Mouse (Mus musculus): ENCODE measurements around the gene Trnp1.

Gene Trnp1

DNA sequence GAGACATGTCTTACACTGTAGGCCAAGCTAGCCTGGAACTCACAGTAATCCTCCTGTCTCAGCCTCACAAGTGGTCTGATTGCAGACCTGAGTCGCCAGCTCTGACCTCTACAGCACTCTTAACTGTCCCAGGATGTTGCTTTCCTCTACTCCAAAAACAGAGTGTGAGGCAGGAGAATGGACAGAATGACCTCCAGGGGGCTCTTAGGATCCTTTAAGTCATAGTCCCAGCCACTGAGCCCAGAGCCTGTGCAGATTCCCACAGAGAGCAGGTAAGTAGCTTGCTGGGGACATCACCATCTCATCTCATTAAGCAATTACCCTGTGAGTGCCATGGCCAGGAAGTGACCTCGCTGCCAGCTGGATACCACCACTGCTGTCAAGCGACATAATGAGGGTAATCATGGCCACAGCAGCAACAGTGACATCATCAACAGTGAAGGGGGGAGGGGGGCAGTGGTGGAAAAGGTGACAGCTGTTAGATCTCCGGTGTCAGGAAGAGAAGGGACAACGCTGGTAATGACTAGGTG is 37.5 kb downstream of the Trnp1 start:
- DNase-seq (ENCODE audit: low read depth, low spot score), result no peak

DNA sequence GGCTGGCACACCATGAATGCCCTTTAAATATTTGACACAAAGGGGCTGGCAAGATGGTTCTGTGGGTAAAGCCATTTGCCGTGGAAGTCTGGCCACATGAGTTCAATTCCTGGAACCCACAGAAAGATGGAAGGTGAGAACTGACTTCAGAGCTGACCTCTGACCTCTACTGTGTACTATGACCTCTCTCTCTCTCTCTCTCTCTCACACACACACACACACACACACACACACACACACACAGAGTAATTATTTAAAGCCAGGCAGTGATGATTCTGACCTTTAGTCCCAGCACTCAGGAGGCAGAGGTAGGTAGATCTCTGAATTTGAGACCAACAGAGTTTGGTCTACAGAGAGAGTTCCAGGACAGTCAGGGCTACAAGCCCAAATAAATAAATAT is 38.3 kb downstream of the Trnp1 start:
- DNase-seq (ENCODE audit: low read depth, low spot score), result no peak

DNA sequence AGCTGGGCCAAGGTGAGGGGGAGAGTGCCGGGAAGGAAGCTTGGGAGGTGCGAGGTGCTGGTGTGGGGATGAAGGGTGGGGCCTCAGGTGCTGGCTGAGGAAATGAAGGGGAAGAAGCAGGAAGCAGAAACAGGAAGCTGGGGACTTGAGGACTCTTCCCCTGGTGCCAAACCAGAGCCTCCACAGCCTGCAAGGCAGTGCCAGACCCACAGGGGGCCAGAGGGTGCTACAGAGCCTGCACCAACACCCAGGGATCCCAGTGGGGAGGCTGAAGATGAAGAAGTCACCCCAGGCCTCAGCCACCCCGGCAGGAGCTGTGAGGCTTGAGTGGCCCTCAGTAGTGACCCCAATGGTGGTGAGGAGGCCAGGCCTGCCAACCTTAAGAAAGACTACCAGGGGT is 40.3 kb downstream of the Trnp1 start:
- DNase-seq (ENCODE audit: low read depth, low spot score), result no peak

DNA sequence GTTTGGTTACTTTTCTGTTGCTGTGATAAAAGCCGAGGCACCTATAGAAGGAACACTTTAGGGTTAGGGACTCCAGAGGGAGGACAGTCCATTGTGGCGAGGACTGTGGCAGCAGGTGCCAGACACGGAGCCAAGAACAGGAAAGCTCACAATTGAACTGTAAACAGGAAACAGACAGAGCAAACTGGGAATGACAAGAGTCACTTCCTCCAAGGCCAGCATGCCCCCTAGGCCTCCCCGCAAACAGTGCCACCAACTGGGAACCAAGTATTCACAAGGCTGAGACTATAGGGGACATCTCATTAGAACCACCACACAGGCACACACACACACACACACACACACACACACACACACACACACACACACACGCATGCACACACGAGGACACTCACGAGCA is 45.9 kb downstream of the Trnp1 start:
- no peak for DNase-seq (ENCODE audit: low read depth, low spot score)

DNA sequence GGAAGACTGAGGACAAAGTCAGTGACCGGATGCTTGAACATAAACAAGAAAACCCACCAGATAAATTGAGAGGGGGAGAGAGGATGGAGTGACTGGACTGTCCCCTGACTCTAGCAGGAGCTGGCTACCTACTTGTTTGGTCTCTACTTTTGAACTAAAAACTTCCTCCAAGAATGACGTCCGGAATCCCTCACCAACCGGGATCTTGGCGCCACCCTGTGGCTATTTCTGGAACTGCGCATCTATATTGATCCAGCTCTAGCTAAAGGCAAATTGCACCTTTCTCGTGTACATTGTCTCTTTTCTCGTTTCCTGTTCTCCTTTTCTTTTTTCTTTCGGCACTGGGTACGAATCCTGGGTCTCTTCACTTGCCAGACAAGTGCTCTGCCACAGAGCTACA is 46.8 kb downstream of the Trnp1 start:
- peak; percentile 85 for DNase-seq (ENCODE audit: low read depth, low spot score)

DNA sequence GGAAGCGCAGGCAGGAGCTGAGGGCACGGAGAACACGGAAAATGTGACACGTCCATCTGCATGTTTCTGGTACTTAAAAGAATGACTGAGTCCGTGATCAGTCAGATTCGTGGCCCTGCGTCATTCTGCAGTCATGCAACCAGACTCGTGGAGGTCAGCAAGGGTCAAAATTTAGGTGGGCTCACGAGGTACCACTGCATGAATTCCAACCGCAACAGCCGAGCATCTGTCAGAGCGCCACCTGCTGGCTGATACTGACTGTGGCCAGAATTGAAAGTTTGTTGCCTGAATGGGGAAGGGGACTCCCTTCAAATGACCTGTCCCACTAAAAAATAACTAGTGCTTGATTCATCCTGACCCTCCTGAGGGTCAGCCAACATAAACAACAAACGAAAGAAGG is 48.6 kb downstream of the Trnp1 start:
- peak; percentile 53 for DNase-seq (ENCODE audit: low read depth, low spot score)

DNA sequence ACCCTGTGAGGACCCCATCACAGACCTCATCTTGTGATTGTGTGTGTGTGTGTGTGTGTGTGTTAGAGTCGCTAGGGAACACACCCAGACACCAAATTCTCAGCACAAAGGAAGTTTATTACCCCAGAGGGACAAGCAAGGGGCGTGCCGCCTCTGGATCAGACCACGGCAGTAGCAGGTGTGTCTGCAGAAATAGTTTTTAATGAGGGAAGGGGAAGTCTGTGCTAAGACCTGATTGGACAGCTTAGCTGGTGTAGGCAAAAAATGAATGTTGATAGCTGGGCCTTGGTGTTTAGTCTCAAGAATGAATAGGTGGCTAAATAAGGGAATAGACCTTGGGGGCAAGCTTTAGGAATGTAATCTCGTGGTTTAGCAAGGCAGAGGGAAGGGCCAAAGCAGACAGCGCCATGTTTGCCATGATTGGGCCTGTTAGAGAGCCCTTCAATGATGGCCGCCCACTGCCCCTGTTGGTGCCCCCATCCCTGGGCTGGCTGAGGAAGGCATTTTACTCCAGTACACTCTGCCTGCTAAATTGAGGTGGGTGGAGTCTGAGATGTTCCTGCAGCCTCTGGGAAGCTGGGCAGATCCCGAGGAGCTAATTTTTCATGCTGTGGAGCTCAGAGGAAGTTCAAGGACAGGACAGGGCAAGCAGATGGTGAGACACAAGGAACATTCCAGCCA is 49.5 kb downstream of the Trnp1 start:
- DNase-seq (ENCODE audit: low read depth, low spot score), result no peak

DNA sequence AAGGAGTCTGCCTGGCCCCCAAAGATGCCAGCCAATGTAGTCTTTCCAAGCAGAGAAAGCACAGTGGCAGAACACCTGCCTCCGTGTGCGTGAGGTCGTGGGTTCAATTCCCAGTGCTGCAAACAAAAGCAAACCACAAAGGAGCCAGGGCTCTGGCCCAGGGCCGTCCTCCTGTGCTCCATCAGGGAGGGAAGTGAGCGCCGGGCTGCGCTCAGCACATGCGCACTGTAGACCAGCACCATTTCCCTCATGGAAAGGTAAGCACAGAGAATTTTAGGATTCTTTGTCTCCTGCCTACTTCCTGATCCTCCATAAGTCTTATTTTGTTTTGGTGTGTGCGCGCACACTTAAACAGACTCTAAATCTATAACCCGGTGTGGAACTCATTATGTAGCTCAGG is 50.4 kb downstream of the Trnp1 start:
- no peak for DNase-seq (ENCODE audit: low read depth, low spot score)

DNA sequence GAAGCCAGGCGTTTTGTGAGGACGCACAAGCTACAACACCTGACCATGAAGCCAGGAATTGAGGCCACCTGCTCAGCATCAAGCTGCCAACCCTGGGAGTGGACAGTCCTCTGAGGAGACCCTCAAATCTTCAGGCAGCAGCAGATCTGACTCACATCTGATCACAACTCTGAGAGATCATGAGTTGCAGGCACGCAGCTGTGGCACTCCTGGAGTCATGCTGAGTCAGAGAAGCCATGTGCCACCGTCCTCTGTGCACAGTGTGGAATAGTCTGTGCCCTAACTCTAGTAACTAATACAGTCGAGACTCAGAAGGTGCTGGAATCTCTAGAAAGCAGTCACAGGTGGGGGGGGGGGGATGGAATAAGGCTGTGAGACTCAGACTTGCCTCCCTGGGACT is 51.0 kb downstream of the Trnp1 start:
- no peak for DNase-seq (ENCODE audit: low read depth, low spot score)

DNA sequence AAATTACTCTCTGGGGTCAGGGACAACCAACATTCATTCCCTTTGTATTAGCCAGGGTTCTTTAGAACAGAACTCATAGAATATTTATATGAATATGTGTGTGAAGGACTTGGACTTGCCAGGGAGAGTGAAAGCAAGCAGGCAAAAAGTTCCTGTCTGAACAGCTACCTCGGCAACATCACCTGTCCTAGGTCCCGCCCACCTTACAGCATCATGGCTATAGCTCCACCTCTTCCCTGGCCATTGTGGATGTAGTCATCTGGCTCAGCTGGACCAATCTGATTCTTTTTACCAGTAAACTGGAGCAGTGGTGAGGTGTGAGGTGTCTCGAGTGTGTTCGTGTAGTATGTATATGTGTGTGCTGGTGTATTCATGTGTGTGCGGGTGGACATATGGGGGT is 52.6 kb downstream of the Trnp1 start:
- DNase-seq (ENCODE audit: low read depth, low spot score), result no peak

DNA sequence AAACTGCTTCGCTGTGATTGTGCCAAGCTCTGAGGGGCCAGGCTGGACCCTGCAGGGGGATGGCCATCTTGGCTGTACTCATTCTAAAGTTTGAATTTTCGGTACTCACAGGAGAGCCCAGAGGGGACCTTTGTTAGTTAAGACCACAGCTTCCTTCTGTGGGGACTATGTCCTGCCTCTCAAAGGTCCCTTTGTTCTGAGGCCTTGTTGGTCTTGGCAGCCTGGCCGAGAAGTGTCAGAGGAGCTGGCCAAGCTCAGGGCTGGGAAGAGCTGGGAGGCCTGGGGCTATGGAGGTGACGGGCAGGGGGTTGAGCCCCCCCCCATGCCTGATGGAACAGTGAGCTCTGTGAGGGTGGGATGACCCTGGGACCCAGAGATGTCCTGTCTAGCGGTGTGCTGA is 55.3 kb downstream of the Trnp1 start:
- DNase-seq (ENCODE audit: low read depth, low spot score), result no peak

DNA sequence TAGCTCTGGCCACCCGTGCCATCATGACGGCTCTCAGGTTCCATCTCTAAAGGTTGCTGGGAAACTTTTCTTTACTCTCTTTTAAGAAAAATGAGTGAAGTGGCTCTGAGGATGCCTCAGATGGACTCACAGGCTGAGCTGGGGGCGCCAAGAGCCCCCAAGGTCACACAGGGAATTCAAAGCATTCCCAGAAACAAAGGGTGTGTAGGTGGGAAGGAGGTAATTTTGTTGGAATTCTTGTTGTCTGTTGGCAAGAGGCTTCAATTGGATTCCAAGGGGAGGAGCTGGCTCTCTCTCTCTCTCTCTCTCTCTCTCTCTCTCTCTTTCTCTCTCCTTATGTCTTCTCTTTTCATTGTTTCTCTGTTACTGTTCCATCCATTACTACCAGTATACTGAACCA is 56.2 kb downstream of the Trnp1 start:
- no peak for DNase-seq (ENCODE audit: low read depth, low spot score)

Data from forelimb bud, embryonic 11.5 days (tissue).